Mouse (Mus musculus) lung, embryonic 16.5 days (tissue): ENCODE measurements around the gene Rap2c. TPM values are rescaled to one million over a fixed set of nuclear protein-coding genes. Genes with fewer than 3 reads are reported as not detected.

ENCODE experiments used
- ATAC-seq: fragments of 200-750 bp; cut with Nextera tagmentation; 2 replicates; pipeline ENCODE4 v1.8.0; 2017; ENCODE audit warnings: low read depth, mild to moderate bottlenecking, moderate library complexity
- H3K27ac ChIP-seq: fragments of 300-500 bp; sonication (generic); 2 replicates; pipeline ENCODE4 v1.5.1; 2014; ENCODE audit warnings: mild to moderate bottlenecking, control low read depth, low read length
- H3K27me3 ChIP-seq: fragments of 300-500 bp; sonication (generic); 2 replicates; pipeline ENCODE4 v1.6.1; 2014; ENCODE audit warnings: low read depth, low read length, mixed read lengths; ENCODE audit not compliant: control insufficient read depth, insufficient read depth
- H3K36me3 ChIP-seq: fragments of 300-500 bp; sonication (generic); 2 replicates; pipeline ENCODE4 v1.6.1; 2014; ENCODE audit warnings: low read length; ENCODE audit not compliant: control insufficient read depth, insufficient read depth
- H3K4me1 ChIP-seq: fragments of 300-500 bp; sonication (generic); replicated peaks from 2 replicates; pipeline ENCODE4 v1.6.1; 2014; ENCODE audit warnings: low read length, mixed read lengths; ENCODE audit not compliant: control insufficient read depth, insufficient read depth
- H3K4me2 ChIP-seq: fragments of 300-500 bp; sonication (generic); 2 replicates; pipeline ENCODE4 v1.6.1; 2014; ENCODE audit warnings: low read depth, low read length, control low read depth
- H3K4me3 ChIP-seq: fragments of 300-500 bp; sonication (generic); 2 replicates; pipeline ENCODE4 v1.5.1; 2014; ENCODE audit warnings: mild to moderate bottlenecking, low read length, control low read depth
- H3K9ac ChIP-seq: fragments of 300-500 bp; sonication (generic); 2 replicates; pipeline ENCODE4 v1.6.1; 2014; ENCODE audit warnings: low read length, control low read depth
- H3K9me3 ChIP-seq: fragments of 300-500 bp; sonication (generic); 2 replicates; pipeline ENCODE4 v1.6.1; 2016; ENCODE audit warnings: low read length; ENCODE audit not compliant: control insufficient read depth
- WGBS: fragments of 180-500 bp; shearing (Covaris S2); extraction: QIAGEN DNeasy Blood & Tissue Kit; methylation state at CpG from one replicate; pipeline ENCODE4 v1.1.7; 2014; 5-methylcytosine and 5-hydroxymethylcytosine counted together
- polyA plus RNA-seq: library from polyadenylated mRNA; unstranded; fragments of >200 nt; fragmentation: Nextera tagmentation; extraction: Ambion mirVana; gene quantifications from 2 replicates; pipeline ENCODE4 v1.2.1, GENCODE M21; 2015

Gene Rap2c
- polyA plus RNA-seq: 20.3 and 23.3 TPM in 2 replicates

DNA sequence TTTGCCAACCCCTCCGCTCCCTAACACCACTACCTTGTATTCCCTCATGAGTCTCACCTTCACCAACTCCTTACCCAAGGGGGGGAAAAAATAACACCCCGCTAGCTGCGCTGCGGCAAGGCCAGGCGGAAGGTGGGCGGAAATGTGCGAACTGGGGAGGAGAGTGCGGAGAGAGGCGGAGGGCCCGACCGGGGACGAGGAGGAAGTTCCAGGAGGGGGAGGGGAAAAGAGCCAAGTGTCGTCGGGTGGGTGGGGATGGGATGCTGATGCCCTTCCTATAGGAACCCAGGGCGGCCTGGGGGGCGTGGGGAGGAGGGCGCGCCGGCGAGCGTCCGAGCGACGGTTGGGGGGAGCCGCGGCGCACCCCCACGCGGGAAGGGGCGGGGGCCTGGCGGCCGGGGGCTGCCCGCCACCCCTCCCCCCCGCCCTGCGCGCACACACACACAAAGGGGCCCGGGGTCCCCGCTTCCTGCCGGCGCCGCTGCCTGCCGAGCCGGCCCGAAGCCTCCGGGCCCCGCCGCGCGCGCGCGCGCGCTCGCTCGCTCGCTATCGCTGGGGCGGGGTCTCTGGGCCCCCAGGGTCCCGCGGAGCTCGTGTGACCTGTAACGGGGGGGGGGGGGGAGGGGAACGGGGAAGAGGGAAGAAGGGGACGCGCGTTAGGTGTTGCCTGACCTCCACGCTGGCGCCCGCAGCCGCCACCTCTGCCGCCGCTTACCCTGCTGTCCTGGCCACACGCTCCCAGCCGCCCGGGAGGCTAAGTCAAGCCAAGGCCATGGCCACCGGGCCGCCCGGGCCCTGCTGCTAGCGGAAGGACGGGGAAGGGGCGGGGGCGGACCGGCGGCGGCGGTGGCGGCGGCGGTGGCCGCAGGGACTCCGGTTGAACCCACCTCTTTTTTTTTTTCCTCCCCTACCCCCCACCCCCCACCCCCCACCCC lies at the start of gene Rap2c:
Gene Rap2c (minus strand): TSS at position 168 of the 935 bp plus-strand sequence.
- Histone ChIP-seq H3K27ac (peak within 1 kb of the TSS; percentile 97), H3K9me3 (no peaks in the 10 kb centered on the region), H3K4me1 (no peaks in the 10 kb centered on the region), H3K36me3 (no peaks in the 10 kb centered on the region), H3K4me2 (peak within 1 kb of the TSS; percentile 58), H3K27me3 (no peaks in the 10 kb centered on the region), H3K9ac (peak within 1 kb of the TSS; percentile 85), H3K4me3 (peak within 1 kb of the TSS; percentile 61)
- peak; percentile 86 for ATAC-seq
- 21% methylated on average over 19 of the region's 92 CpGs for WGBS

DNA sequence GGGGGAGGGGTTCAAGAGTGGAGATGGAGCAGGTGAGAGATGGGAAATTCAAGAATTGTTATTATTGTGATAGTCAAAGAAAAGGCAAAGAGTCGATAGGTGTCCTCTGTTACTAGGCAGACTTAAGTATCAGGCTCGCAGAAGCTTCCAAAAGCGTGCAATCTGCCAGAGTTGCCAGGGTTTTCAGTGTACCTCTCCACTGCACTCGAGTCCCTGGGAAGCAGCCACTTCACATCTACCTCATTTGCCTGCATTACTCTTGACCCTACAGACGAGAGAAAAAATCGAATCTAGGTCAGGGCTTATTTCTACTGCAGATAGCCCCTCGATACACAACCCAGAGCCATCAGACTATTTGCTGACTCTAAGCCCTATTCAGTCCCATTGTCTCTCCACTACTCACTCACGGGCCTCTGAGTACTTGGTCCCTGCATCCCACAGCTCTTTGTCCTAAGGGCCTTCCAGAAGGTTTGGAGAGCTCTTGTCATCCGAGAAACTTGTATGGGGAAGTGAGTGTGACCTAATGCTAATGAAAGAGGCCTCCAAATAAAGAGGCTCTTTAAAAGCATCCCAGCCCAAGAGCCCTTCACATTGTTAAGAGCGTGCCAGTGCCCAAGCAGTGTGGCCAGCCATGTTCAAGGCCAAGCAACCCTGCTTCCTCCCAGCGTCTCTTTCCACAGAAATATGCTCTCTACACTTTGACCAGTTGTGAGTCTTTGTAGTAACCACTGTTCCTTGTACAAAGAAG lies 48.9 kb upstream of the Rap2c start:
- Histone ChIP-seq H3K27ac (peak overlapping the region; percentile 15; the same call in 1 of the 2 replicates), H3K4me1 (no peaks in the 10 kb centered on the region), H3K36me3 (no peaks in the 10 kb centered on the region), H3K4me2 (no peak overlapping the region; the same call in 1 of the 2 replicates), H3K9me3 (no peaks in the 10 kb centered on the region), H3K27me3 (no peaks in the 10 kb centered on the region; the same call in 1 of the 2 replicates), H3K4me3 (no peak overlapping the region), H3K9ac (no peak overlapping the region)
- ATAC-seq: peak; percentile 89
- 53% methylated on average over 11 of the region's 11 CpGs for WGBS

DNA sequence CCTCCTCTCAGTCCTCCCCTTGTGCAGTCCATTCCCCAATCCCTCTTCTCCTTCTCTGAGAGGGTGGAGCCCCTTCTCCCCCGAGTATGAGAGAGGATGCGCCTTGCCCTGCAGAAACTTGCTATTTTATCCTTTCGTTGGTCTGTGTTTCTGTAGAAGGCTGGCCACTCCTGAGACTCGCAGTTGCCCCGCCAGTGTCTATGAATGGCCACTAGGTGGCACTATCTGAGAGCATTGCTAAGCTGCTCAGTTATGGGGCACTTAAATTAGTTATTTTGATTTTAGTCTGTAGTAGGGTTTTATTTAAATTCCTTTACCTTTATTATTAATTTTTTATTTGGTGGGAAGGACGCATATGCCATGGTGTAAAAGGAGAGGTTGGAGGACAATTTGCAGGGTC lies 48.0 kb upstream of the Rap2c start:
- ATAC-seq: peak; percentile 62; the same call in 1 of the 2 replicates
- Histone ChIP-seq H3K27ac (no peak overlapping the region), H3K9me3 (no peaks in the 10 kb centered on the region), H3K4me2 (no peak overlapping the region), H3K4me1 (no peaks in the 10 kb centered on the region), H3K27me3 (no peaks in the 10 kb centered on the region; the same call in 1 of the 2 replicates), H3K4me3 (no peak overlapping the region), H3K36me3 (no peaks in the 10 kb centered on the region), H3K9ac (no peak overlapping the region)
- WGBS: 20% methylated on average over 6 of the region's 6 CpGs

DNA sequence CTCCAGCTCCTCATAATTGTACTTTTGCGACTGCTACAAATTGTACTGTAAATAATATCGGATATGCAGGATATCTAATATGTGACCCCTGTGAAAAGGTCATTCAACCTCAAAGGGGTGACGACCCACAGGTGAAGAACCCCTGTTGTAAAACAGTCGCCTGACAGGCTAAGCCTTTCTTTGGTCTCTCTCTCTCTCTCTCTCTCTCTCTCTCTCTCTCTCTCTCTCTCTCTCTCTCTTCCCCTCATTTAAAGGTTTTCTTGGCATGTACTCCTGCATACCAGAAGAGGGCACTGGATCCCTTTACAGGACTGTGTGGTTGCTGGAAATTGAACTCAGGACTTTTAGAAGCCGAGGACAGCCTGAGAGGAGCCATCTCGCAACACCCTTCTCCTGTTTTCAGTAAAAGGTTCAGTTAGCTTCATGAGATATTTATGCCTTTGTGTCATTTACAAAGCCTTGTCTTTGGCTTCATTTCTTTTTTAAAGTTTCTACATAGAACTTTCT lies 47.4 kb upstream of the Rap2c start:
- H3K9me3 ChIP-seq: no peaks in the 10 kb centered on the region
- 52% methylated on average over 6 of the region's 6 CpGs for WGBS
- H3K27ac ChIP-seq: no peak overlapping the region
- H3K4me3 ChIP-seq: no peak overlapping the region
- no peaks in the 10 kb centered on the region for H3K4me1 ChIP-seq
- H3K36me3 ChIP-seq: no peaks in the 10 kb centered on the region
- no peak overlapping the region for H3K9ac ChIP-seq
- no peak overlapping the region for H3K4me2 ChIP-seq
- no peaks in the 10 kb centered on the region; the same call in 1 of the 2 replicates for H3K27me3 ChIP-seq
- ATAC-seq: no peak

DNA sequence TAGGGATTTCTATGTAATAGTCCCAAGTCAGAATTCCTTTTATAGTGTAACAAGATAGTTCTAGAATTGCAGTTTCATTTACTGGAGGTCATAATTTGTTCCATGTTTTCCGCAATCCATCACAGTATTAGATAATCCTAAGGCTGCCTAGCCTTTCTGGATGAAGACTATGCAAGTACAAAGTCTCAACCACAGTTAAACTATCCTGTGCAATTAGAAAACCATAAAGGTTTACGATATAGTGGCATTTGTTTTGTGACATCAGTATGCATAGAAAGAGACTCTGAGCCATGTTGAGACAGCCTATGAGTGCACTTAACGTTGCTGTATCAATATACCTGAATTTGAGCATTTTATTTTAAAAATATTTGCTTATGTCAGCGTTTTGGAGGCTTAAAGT lies 42.4 kb upstream of the Rap2c start:
- no peak for ATAC-seq
- Histone ChIP-seq H3K27me3 (no peaks in the 10 kb centered on the region; the same call in 1 of the 2 replicates), H3K4me2 (no peak overlapping the region), H3K36me3 (no peaks in the 10 kb centered on the region), H3K9me3 (no peaks in the 10 kb centered on the region), H3K27ac (no peak overlapping the region), H3K4me3 (no peak overlapping the region), H3K9ac (no peak overlapping the region), H3K4me1 (no peaks in the 10 kb centered on the region)
- WGBS: 50% methylated on average over 4 of the region's 4 CpGs

DNA sequence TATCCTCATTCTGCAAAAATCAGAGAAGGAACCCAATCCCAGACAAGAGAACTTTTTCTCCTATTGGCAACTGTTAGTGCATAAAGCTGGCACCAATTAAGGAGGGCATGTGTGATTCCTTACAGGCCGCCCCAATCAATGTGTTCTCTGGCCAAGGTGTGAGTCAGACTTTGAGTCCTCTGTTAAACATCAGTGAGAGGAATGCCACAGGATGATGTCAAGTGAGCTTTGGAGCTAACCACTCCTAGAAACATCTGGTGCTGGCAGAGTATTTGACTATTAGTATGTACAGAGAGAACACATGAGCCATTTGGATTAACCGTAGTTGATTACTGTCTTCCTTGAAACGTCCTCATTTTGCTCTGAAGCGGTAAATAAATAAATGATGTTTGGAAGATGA lies 40.9 kb upstream of the Rap2c start:
- Histone ChIP-seq H3K27me3 (no peaks in the 10 kb centered on the region; the same call in 1 of the 2 replicates), H3K9me3 (no peaks in the 10 kb centered on the region), H3K4me3 (no peak overlapping the region), H3K4me2 (no peak overlapping the region), H3K27ac (no peak overlapping the region), H3K9ac (no peak overlapping the region), H3K36me3 (no peaks in the 10 kb centered on the region), H3K4me1 (no peaks in the 10 kb centered on the region)
- no peak for ATAC-seq
- 77% methylated on average over 4 of the region's 4 CpGs for WGBS

DNA sequence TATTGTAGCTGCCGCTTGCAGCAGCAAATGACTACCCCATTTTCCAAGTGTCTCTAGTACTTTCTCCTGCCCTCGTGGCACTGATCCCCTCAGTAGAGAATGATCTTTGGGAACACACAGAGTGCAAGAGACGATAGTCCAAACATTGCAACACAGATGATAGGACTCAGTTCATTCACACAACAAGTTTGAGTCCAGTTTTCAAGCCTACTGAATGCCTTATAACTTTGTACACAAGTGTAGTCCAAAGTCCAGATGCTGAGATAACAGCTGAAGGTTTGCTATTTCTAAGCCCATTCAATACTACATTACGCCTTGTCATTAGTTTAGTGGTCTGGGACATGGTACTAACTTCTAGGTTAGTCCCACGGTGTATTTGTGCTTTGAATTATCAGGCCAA lies 40.5 kb upstream of the Rap2c start:
- 84% methylated on average over 5 of the region's 5 CpGs for WGBS
- Histone ChIP-seq H3K9me3 (no peaks in the 10 kb centered on the region), H3K27me3 (no peaks in the 10 kb centered on the region; the same call in 1 of the 2 replicates), H3K27ac (no peak overlapping the region), H3K4me3 (no peak overlapping the region), H3K4me1 (no peaks in the 10 kb centered on the region), H3K36me3 (no peaks in the 10 kb centered on the region), H3K4me2 (no peak overlapping the region), H3K9ac (no peak overlapping the region)
- no peak for ATAC-seq

DNA sequence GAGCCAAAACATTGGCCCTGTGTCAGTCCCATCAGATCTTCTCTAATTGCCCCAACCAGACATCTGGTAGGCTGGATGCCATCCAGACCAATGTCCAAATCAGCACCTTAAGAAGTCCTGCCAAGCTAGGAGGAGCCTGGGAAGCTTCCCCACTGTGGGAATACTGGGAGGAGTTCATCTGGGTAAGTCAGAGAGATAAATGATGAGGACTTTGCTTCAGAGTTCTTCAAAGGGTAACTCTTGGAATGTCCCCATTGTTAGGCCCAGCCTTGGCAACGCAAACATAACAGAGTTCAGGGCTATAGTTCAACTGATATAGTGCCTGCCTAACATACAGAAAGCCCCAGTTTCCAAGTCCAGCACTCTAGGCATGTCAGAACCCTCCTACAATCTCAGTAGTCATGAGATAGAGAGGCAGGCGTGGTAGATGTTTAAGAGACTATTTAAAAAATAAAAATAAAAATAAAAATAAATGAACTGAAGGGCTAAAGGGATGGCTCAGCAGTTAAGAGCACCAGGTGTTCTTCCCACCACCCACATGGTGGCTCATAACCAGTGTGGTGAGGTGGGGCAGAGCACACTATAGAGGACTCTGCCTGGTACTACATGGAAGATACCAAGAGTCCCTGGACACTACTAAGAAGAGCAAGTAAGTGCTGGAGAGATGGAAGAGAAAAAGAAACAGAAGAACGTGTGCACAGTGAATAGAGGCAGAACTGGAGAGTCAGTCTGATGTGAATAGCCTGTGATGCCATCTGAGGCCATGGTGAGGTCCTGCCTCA lies 34.1 kb upstream of the Rap2c start:
- no peaks in the 10 kb centered on the region for H3K9me3 ChIP-seq
- no peak overlapping the region for H3K4me3 ChIP-seq
- no peaks in the 10 kb centered on the region for H3K4me1 ChIP-seq
- H3K27ac ChIP-seq: no peak overlapping the region
- H3K9ac ChIP-seq: no peak overlapping the region
- no peak for ATAC-seq
- no peak overlapping the region for H3K4me2 ChIP-seq
- H3K27me3 ChIP-seq: no peaks in the 10 kb centered on the region
- 53% methylated on average over 3 of the region's 3 CpGs for WGBS
- no peaks in the 10 kb centered on the region for H3K36me3 ChIP-seq
